ENCODE assay signal across 11 mouse cellular contexts in genomic region chr12:71630386-71630785, GRCm38 (mm10).
"Had no signal": no experiment of that assay in that cellular context is flagged by ENCODE, and none has a peak within 500 bp of the region (broad histone marks: within the 10 kb centered on the region; RNA-seq: fewer than 3 reads in every experiment).

No protein-coding gene starts in this region.

- H3K9me3 ChIP-seq: liver, embryonic 13.5 days had no signal

- H3K4me3 ChIP-seq: liver, embryonic 13.5 days had no signal

- H3K9ac ChIP-seq: liver, embryonic 13.5 days had no signal

- H3K36me3 ChIP-seq: liver, embryonic 13.5 days had no signal

- H3K4me2 ChIP-seq: liver, embryonic 13.5 days; midbrain, embryonic 11.5 days had no signal

- DNase-seq: kidney, adult 11 months; kidney, adult 9 months; kidney, postnatal 4 days; liver, embryonic 13.5 days; lung, adult 2 months; lung, postnatal 14 days; lung, postnatal 4 days; midbrain, embryonic 14.5 days; thymus, adult 18-20 months; thymus, postnatal 36 days had no signal

- H3K4me1 ChIP-seq: liver, embryonic 13.5 days had no signal

- H3K27ac ChIP-seq: liver, embryonic 13.5 days had no signal

- H3K27me3 ChIP-seq: liver, embryonic 13.5 days had no signal
